Mouse (Mus musculus) layer of hippocampus, adult 8-10 months (tissue): ENCODE data around the gene R3hdm2. TPM values are rescaled to one million over a fixed set of nuclear protein-coding genes. Genes with fewer than 3 reads are reported as not detected.

Experiments used
- DNase-seq, 2 experiments: peaks; one replicate each; pipeline ENCODE4 v3.0.0; 2022; ENCODE audit warnings: low spot score in 2 of 2
- total RNA-seq, 4 experiments: library from RNA; stranded (reverse); gene quantifications; 2 replicates each; pipeline ENCODE4 v1.2.4; 2022

Gene R3hdm2
- total RNA-seq, 4 experiments from 2014 or later: 159 to 182 (median 176) TPM

DNA sequence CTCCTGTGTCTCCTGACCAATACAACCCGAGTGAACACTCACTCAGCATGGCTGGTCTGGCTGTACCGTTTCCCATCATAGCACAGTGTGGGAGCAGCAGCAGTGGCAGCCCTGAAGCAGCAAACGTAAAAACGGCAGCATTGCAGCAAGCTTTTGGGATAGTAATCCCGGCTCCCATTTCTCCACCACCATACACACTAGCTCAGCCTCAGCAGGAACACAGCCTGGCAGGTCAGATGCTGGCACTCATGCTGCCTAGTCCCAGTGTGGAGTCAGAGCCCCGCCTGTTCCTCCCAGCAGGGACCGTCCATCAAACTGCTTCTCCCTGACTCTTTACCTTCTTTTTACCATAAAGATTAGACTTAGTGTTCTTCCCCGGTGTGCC is 111.0 kb downstream of the R3hdm2 start:
- DNase-seq: no peak

DNA sequence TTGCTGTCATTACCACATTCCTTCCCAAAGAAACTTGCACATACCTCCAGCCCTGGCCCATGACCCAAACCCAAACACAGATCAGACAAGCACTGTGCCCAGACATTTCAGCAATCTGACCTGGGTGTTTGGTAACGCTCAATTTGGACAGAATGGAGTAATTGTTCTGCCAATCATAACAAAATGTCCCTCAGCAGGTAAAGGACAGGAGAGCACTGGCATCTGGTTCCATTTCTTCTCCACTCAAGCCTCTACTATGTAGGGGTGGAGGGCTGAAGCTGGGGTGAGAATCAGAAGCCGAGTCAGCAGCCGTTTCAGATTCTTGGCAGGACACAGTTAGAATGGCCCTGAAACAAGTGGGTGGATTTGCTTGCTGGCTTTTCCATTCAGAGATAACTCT is 112.0 kb downstream of the R3hdm2 start:
- DNase-seq: no peak

DNA sequence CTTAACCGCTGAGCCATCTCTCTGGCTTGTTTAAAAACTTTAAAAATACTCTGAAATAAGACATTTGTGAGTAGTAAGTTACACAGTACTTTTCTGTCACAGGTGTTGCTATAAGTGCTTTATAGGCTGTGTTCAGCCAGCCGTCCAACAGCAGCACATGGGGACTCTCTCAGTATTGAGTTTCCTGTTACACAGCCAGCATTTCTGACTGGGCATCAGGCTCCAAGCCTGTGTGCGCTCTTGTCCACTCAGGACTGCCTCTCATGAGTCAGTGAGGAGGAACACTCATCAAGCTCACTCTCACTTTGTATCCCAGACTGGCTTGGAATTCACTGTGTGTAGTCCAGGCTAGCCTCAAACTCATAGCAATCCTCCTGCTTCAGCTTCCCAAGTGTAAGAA is 116.0 kb downstream of the R3hdm2 start:
- no peak for DNase-seq

DNA sequence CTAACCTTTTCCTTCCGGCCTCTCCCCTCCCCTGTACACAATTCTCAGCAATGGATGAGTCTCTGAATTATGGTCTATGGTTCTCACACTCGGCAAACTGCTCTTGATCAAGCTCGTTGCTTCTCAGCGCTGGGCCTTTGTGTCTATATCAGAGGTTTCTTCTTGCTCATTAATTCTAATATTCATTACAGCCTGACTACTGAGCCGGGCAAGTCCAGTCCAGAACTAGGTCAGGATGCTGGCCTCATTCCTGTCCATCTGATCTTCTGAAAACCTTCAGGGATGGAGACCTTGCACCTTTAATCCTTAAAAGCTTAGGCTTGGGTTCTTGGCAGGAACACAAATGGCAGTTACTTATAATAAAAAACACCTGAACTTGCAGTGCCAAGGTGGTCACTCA is 119.4 kb downstream of the R3hdm2 start:
- no peak for DNase-seq

DNA sequence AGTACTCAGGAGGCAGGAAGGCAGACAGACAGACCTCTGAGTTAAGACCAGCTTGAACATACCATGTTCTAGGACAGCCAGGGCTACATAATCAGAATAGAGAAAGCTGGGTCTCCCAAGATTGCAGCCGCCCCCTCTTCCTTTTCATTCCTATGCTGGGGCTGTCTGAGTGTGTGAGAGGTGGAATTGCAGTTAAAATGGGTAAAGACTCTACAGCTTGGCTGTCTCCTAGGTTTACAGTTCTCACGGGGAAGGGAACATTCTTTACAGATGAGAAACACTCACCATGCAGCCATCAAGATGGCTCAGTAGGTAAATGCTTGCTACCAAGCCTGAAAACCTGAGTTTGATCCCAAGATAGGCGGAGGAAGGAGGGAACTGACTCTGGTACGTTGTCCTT is 119.9 kb downstream of the R3hdm2 start:
- DNase-seq: no peak

DNA sequence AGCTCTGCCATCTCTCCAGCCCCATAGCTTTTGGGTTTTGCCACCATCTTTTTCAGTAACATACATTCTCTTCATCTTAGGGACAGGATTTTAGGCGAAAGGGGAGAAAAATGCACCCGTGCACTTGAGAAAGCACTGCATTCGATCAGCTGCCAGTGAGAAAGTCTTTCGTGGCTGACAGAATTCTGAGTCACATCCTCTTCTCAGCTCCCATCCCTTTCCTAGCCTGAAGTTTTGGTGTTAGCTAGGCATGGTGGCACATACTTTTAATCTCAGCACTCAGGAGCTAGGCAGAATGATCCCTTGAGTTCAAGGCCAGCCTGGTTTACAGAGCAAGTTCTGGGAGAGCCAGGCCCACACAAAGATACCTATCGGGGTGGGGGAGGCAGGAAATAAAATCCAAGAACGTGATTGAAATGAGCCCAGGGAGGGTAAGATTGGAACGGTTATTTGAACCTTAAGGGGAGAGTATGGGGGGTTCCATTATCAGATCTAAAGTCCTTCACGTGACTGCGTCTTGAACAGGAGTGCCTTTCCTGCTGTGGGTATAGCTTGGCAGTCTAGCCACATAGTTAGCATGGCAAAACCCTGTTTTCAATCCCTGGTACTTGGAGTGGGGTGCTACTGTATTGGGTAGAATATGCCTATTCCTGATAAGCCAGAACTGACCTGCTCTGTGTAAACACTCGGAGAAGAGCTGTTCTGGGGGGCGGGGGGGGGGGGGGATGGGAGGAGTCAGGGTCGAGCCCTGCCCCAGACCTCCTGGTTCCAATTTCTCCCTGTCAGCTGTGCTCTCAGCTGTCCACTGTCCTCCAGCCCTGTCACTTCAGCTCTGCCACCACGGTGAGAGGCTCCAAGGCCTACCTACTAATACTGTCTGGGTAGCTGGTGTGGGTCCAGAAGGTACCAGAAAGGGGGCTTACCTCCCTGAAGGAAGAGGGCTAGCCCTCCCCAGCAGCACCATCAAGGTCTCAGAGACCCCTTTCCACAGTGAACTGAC is 121.1 kb downstream of the R3hdm2 start, which contains the start of gene Stac3:
Gene Stac3, plus strand, starts transcription at position 793 of the 1,000 bp plus-strand sequence.
- DNase-seq: no peak

DNA sequence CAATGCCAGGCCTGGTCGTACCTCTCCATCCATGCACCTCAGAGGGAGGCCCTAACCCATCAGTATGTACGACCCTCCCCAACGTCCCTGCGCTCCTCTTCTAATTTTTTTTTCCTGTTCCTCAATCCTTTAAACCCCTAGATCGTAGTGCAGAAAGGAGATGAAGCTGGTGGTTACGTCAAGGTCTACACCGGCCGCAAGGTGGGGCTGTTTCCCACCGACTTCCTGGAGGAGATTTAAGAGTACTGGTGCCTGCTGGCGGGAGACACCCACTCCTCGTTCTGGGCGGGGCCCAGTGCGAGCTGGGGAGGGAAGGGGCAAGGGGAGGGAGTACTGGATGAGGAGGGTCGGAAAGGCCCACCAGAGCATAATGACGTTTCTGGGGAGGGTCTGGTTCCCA is 128.1 kb downstream of the R3hdm2 start:
- peak in 1 of 2 experiments; percentile 71 for DNase-seq

DNA sequence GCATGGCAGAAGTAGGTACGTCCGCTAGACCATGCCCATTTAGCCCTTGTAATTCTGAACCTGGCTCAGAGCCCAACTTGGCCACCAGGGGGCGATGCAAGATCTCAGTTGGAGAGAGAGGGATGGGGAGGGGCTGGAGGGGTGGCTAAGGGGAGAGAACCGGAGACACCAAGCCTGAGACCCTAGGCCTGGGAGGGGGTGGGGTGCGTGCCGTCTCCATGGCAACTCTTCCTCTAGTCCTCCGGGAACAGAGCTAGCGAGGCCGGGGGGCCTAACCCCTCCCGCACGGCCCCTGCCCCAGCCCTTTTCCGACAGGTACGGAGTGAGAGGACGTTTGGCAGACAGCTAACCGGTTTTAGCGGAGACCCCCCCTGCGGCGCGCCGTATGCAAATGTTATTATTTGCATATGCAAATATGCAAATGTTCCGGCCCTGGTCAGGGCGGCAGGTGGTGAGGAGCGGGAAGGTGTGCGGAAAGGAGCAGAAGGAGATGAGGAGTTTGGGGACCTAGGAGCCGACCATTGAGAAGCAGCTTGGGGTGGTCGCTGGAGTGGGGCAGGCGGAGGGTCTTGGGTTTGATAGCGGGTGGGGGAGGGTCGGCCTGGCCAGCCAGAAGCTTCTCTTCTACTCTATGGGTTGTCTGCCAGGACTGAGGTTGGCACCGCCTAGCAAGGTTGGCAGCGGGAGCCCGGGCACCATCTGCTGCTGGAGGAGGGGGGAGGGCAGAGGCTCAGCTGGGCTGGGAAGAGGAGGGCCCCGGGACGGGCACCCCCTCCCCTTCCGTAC is 129.1 kb downstream of the R3hdm2 start:
- peak; percentile 67 to 81 for DNase-seq

DNA sequence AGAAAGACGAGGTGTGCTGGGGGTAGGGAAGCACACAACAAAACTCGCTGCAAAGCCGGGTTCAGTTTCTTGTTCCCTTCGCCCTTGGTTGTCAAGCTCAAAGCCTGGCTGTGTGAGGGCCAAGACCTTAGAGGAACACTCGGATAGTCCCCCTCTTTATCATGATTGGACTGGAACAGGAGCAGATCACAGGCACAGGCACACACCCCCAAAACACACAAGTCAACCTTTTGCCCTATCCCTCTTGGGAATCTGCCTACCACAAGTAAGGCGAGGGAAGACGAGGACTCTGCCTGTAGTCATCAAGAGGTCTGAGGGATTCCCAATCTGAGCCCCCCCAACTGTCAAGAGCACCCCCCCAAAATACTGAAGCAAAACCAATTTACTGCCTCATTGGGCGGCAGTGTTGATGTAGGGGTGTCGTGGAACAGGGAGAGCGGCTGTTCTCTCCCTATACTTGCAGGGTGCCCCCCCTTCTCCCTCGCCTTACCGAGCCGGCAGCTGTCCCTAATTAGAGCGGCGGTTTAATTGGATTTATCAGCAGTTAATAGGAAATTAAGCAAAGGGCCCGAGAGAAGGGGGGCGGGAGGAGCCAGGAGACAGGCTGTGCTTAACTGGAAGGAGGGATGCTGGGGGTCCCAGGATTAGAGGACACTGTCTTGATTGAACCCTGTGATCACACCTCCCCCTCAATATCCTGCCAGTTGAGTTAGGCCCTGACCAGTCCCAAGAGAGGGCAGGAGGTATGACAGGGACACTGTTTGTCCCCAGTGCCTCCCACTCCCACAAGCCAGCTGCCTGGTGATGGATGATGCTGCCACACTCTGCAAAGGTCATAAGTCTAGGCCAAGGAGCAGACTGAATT is 129.9 kb downstream of the R3hdm2 start:
- DNase-seq: no peak

DNA sequence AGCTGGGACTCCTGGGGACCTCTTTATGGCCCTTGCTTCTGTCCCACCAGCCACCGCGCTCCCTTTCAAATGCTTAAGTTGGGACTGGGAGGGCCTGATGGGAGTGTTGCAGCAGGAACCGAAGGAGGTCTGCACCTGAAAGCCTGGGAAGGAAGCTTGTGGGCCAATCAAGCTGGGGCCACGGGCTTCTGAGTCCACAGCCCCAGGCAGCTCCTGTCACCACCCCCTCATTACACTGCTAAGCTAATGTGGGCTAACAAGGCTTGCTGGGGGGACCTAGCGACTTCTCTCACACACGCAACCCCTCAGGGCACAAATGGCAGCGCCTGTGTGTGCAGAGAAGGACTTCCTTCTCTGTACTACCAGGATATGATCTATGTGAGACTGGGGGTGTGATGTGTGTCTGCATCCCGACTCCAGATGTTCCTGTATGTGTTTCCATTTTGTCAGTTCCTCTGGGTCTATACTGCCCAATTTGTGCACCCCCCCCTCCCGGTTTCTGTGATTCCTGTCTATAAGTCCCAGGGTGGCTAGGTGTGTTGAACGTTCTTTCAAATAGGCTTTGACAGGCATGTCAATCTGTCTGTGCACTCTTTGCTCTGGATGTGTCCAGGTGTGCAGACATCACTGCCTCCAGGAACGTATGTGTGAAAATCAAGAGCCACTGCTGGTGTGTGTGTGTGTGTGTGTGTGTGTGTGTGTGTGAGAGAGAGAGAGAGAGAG is 130.9 kb downstream of the R3hdm2 start:
- no peak for DNase-seq

DNA sequence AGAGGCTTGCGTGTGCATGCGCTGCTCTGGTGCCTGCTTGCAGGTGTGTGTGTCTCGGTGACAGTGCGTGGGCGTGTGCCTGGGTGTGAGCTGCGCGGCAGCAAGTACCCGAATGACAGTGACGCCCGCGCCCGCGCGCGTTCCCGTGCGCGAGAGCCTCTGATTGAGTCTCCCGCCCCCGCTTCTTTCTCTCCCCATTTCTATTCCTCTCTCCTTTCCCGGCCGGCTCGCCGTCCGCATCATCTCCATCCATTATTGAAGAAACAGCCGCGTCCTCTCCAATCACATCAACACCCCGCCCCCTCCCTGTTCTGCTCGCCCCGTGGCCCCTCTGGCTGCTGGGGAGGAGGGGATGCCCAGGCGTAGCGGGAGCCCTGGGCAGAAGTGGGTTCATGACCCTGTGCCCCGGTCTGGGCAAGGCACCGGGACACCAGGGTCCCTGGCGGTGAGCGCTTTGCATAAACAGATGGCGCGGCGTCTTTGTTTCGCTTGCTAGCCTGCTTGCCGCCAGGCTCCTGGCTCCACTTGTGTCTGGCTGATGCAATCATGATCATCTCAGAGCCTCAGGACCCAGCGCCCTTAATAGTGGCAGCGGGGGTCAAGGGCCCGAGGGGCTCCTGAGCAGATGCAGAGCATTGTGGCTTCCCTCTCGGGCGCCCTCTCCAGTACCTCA is 131.6 kb downstream of the R3hdm2 start:
- peak; percentile 82 to 86 for DNase-seq

DNA sequence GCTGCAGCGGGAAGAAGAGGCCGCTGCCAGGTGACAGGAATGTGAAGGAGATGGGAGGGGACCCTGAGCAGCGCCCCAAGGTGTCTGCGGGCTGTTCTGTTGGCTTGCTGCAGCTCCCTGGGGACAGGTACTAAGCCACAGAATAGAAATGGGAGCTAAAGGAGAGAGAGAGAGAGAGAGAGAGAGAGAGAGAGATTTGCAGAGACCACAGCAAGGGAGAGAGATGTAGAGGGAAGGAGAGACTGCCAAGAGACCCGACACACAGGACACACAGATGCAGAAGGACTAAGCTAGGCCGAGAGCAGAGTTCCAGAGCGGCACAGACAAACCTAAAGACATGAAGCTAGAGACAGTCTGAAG is 132.2 kb downstream of the R3hdm2 start:
- no peak for DNase-seq

DNA sequence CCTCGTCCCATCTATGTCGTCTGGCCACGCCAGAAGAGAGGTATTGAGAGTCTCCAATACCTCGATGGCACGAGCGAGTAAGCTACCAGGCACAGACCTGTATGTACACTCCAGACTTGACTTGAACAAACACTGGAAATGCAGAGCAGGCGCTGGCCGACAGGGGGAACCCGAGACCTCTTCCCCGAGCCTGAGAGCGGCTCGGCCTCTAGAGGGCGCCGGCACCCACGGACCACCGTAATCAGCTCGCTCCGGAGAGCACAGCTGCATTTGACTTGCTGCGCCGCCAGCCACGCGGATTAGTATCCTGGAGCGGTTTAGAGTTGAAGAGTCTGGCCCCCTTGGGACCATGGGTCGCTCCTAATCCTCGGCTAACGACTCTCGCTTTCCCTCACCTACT is 132.7 kb downstream of the R3hdm2 start:
- peak; percentile 88 to 97 for DNase-seq

DNA sequence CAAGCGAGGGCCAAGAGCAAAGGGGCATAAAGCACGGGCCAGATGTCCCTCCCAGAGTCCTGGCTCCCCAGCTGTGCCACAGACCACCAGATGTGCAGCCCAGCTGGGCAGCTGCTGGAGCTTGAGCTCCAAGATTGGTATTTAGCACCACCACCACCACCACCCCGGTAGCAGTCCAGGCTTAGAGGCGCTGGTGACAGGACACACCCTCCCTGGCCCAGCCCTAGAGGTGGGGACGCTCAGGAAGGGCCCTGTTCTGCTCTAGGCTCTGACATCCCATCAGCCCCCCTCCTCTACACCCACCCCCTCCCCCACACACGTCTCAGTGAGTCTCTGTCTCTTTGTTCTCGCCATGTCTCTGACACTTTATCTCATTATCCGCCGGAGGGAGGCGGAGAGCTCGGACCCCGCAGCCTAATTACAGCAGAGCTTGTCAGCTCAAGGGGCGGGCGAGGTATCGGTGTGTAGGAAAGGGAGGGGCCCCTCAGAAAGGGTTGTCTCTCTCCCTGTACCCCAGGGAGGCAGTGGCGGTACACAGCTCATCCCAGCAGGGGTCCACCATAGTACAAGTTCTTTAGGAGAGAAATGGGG is 133.5 kb downstream of the R3hdm2 start:
- DNase-seq: no peak

DNA sequence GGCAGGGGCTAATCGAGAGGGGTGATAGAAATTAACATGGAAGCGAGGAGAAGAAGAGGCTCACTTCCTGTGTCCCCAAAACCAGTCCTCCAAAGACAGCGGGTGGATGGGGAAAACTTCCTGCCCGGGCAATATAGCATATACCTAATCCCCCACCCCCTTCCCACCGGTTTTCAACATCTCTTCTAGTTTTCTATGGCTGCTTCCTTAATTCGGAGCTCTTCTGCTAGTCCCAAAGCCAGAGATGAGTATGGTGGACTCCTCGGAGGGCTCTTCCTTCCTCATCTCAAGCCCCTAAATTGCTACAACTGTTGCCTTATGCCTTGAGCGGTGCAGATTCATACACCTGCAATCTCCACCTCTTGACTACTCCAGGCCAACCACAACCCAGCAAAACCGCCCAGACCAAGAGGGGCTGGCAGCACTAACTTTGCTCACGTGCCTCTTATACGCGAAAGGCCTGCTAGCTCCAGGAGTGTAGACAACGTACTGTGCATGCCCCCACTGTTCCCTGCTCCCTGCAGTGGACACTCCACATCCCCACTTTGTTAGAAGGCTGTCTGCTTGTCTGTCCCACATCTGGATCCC is 134.1 kb downstream of the R3hdm2 start:
- no peak for DNase-seq

DNA sequence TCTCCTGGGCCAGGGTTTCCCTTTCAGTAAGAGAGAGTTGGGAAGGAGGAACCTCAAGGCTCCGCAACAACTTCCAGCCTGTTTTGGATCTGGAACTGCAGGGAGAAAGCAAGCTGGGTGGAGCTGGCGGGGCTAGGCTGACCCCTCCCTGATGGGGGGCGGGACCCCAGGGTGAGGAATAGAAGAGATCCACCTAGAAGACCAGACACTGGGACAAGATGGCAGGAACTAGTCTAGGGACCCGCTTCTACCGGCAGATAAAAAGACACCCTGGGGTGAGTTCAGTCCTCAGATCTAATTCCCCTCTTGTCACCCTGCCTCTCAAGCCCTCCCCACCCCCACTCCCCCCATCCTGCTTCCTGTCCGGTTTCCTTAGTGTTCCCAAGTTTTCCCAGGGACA is 134.6 kb downstream of the R3hdm2 start, which contains the start of gene Ndufa4l2:
Gene Ndufa4l2, plus strand, starts transcription at position 204 of the 400 bp plus-strand sequence.
- no peak for DNase-seq

DNA sequence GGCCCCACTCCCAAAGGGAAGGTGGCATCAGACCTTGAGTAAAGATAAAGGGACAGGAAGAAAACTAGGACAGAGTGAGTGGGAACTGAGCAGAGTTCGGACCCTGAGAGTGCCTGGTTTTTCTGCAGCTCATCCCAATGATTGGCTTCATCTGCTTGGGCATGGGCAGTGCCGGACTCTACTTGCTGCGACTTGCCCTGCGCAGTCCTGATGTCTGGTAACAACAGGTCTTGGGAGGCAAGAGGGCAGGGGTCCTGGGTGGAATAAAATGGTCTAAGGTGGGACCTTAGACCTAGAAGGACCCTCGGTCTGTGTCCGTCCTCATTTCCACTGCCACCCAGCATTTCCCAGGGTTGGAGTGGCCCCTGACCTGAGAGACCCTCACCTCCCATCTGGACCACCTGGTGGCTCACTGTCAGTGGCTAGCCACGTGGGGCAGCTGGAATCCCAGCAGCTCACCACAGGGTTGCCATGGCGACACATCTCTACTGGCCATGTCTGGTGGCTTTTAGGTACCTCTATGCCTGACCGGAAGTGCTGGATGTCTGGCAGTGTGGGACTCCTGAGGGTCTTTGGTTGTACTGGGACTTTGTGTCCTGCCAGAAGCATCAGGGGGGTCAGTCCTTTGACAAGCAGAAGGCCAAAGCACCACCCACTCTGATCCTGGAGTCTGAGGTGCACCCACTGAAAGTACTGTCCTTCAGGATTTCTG is 135.3 kb downstream of the R3hdm2 start:
- no peak for DNase-seq

DNA sequence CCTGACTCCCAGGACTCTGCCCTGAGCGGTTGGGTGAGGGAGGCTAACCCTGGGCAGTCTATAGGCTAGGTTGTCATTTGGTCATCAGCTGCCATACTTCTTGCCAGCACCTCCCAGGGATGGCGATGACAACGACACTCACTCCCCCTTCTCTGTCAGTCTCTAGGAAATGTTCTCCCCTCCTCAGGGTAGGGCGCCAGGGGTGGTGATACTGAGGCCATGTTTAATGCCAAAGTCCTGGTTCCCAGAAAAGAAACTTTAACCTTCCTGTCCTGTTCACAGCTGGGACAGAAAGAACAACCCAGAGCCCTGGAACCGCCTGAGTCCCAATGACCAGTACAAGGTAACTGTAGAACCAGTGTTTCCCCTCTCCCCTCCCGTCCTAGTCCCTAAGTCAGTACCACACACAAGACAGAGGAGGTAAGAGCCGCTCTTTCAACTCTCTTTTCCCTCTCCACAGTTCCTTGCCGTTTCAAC is 135.9 kb downstream of the R3hdm2 start:
- DNase-seq: no peak
